Mouse (Mus musculus) CD4-positive, CD25-positive, alpha-beta regulatory T cell (primary cell): ENCODE results near the gene Gpr18. TPM values are rescaled to one million over a fixed set of nuclear protein-coding genes. Genes with fewer than 3 reads are reported as not detected.

Experiments used
- polyA plus RNA-seq: library from polyadenylated mRNA; unstranded; fragments of 100-300 nt; shearing (Covaris generic); gene quantifications from one replicate; pipeline ENCODE4 v1.2.1, GENCODE M21; 2017

Gpr18 gene
- polyA plus RNA-seq = 97.4 TPM

GRCm38 (mm10) chr14:121915621-121916020 is at the start of gene Gpr18:
Gene Gpr18 (minus strand): TSS chr14:121915781.

GRCm38 (mm10) chr14:121964990-121965389 is 49.4 kb upstream of the Gpr18 start, which contains the start of gene Gpr183:
Gene Gpr183 (minus strand): TSS chr14:121965195.

GRCm38 (mm10) chr14:121878176-121878858 is 37.3 kb downstream of the Gpr18 start, which contains the start of gene Ubac2:
Gene Ubac2 (plus strand): TSS chr14:121878620.

Other genes with a start within 250 kb of the Gpr18 start
- gene Dock9, start 117.9 kb downstream of the Gpr18 start, polyA plus RNA-seq = 7.3 TPM
- gene Ubac2, start 37.2 kb downstream of the Gpr18 start, polyA plus RNA-seq = 189 TPM
- 74.9 TPM for gene Gpr183, start 49.4 kb upstream of the Gpr18 start, polyA plus RNA-seq
- 0.19 TPM for gene Timm8a2, start 118.9 kb upstream of the Gpr18 start, polyA plus RNA-seq
- gene Tm9sf2, start 191.3 kb upstream of the Gpr18 start, polyA plus RNA-seq = 168 TPM